Mouse (Mus musculus) spleen, adult 12 weeks (tissue): ENCODE measurements around the gene Lrrc30.

Experiments used
- DNase-seq: peaks from one replicate; pipeline ENCODE4 v3.0.0; 2022; ENCODE audit warnings: low spot score

The Lrrc30 gene

GRCm38 (mm10) chr17:67632676-67633339, at the start of gene Lrrc30:
Lrrc30 (minus strand) TSS chr17:67632723.
- DNase-seq: no peak

- DNase-seq: no peak
These were observed 48.6 kb upstream of the Lrrc30 start for GRCm38 (mm10) chr17:67681084-67681483.

- DNase-seq: no peak
These were observed 46.1 kb upstream of the Lrrc30 start for GRCm38 (mm10) chr17:67678576-67678975.

- no peak for DNase-seq
These were observed 35.5 kb upstream of the Lrrc30 start for GRCm38 (mm10) chr17:67667981-67668380.

- no peak for DNase-seq
These were observed 34.5 kb upstream of the Lrrc30 start for GRCm38 (mm10) chr17:67666981-67667380.

- DNase-seq: no peak
These were observed 31.8 kb upstream of the Lrrc30 start for GRCm38 (mm10) chr17:67664299-67664698.

GRCm38 (mm10) chr17:67651506-67651905, 19.0 kb upstream of the Lrrc30 start:
- DNase-seq: no peak

GRCm38 (mm10) chr17:67641627-67642026, 9.1 kb upstream of the Lrrc30 start:
- no peak for DNase-seq

- no peak for DNase-seq
These were observed 5.7 kb upstream of the Lrrc30 start for GRCm38 (mm10) chr17:67638119-67638810.

- DNase-seq: no peak
These were observed 4.4 kb upstream of the Lrrc30 start for GRCm38 (mm10) chr17:67636951-67637350.

GRCm38 (mm10) chr17:67636304-67636703, 3.8 kb upstream of the Lrrc30 start:
- DNase-seq: no peak

- no peak for DNase-seq
These were observed 2.8 kb downstream of the Lrrc30 start for GRCm38 (mm10) chr17:67629746-67630145.

- DNase-seq: no peak
These were observed 3.3 kb downstream of the Lrrc30 start for GRCm38 (mm10) chr17:67629211-67629657.

GRCm38 (mm10) chr17:67628475-67628874, 4.0 kb downstream of the Lrrc30 start:
- no peak for DNase-seq

GRCm38 (mm10) chr17:67625431-67625830, 7.1 kb downstream of the Lrrc30 start:
- no peak for DNase-seq

GRCm38 (mm10) chr17:67619001-67619400, 13.5 kb downstream of the Lrrc30 start:
- no peak for DNase-seq

- no peak for DNase-seq
These were observed 18.1 kb downstream of the Lrrc30 start for GRCm38 (mm10) chr17:67614381-67614780.

GRCm38 (mm10) chr17:67612576-67612975, 19.9 kb downstream of the Lrrc30 start:
- no peak for DNase-seq

GRCm38 (mm10) chr17:67612151-67612550, 20.4 kb downstream of the Lrrc30 start:
- DNase-seq: no peak

- DNase-seq: no peak
These were observed 28.1 kb downstream of the Lrrc30 start for GRCm38 (mm10) chr17:67604446-67604845.

- no peak for DNase-seq
These were observed 30.0 kb downstream of the Lrrc30 start for GRCm38 (mm10) chr17:67602556-67602955.

GRCm38 (mm10) chr17:67584937-67585579, 47.5 kb downstream of the Lrrc30 start:
- DNase-seq: no peak

GRCm38 (mm10) chr17:67584533-67584932, 48.0 kb downstream of the Lrrc30 start:
- DNase-seq: no peak
